Mouse (Mus musculus) stomach, embryonic 16.5 days (tissue): Measurements from ENCODE around the gene Fam160b1. TPM values are rescaled to one million over a fixed set of nuclear protein-coding genes. Genes with fewer than 3 reads are reported as not detected.

ENCODE experiments used
- ATAC-seq: fragments of 200-750 bp; cut with Nextera tagmentation; 2 replicates; pipeline ENCODE4 v1.8.0; 2017; ENCODE audit warnings: moderate number of reproducible peaks, moderate TSS enrichment; ENCODE audit not compliant: insufficient read depth, low FRiP score
- H3K27ac ChIP-seq: fragments of 300-500 bp; sonication (generic); 2 replicates; pipeline ENCODE4 v1.5.1; 2014; ENCODE audit warnings: low read length
- H3K27me3 ChIP-seq: fragments of 300-500 bp; sonication (generic); 2 replicates; pipeline ENCODE4 v1.6.1; 2014; ENCODE audit warnings: low read length, control low read depth, mixed read lengths; ENCODE audit not compliant: control insufficient read depth, insufficient read depth
- H3K36me3 ChIP-seq: fragments of 300-500 bp; sonication (generic); 2 replicates; pipeline ENCODE4 v1.6.1; 2014; ENCODE audit warnings: low read length; ENCODE audit not compliant: control insufficient read depth, insufficient read depth
- H3K4me1 ChIP-seq: fragments of 300-500 bp; sonication (generic); 2 replicates; pipeline ENCODE4 v1.6.1; 2014; ENCODE audit warnings: low read length, control low read depth, mixed read lengths; ENCODE audit not compliant: control insufficient read depth, insufficient read depth
- H3K4me2 ChIP-seq: fragments of 300-500 bp; sonication (generic); 2 replicates; pipeline ENCODE4 v1.6.1; 2014; ENCODE audit warnings: low read depth, low read length, mixed read lengths
- H3K4me3 ChIP-seq: fragments of 300-500 bp; sonication (generic); replicated peaks from 2 replicates; pipeline ENCODE4 v1.5.1; 2014; ENCODE audit warnings: mild to moderate bottlenecking, low read length
- H3K9ac ChIP-seq: fragments of 300-500 bp; sonication (generic); 2 replicates; pipeline ENCODE4 v1.6.1; 2014; ENCODE audit warnings: low read length
- H3K9me3 ChIP-seq: fragments of 300-500 bp; sonication (generic); replicated peaks from 2 replicates; pipeline ENCODE4 v1.6.1; 2016; ENCODE audit warnings: low read length, control low read depth; ENCODE audit not compliant: control insufficient read depth
- WGBS: fragments of 180-500 bp; shearing (Covaris S2); extraction: QIAGEN DNeasy Blood & Tissue Kit; methylation state at CpG from one replicate; pipeline ENCODE4 v1.1.7; 2014; 5-methylcytosine and 5-hydroxymethylcytosine counted together
- polyA plus RNA-seq: library from polyadenylated mRNA; unstranded; fragments of >200 nt; fragmentation: Nextera tagmentation; extraction: Ambion mirVana; gene quantifications from 2 replicates; pipeline ENCODE4 v1.2.1, GENCODE M21; 2015

The Fam160b1 gene
- polyA plus RNA-seq, 1 experiment from 2014 or later: 11.6 TPM

DNA sequence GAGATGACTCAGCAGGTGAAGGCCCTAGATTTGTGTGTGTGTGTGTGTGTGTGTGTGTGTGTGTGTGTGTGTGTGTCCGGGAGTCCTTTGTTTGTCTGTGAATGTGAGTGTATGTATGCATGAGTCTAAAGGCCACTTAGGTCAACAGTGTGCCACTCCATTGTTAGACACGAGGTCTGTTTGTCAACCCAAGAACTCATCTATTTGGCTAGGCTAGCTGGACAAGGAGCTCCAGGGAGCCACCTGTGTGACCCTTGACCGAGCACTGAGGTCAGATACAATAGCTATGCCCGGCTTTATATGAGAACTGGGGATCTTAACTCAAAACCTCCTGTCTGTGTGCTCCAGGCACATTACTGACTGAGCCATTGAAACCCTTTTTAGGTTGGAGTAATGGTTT lies 38.0 kb upstream of the Fam160b1 start:
- Histone ChIP-seq H3K36me3 (no peaks in the 10 kb centered on the region), H3K9me3 (no peaks in the 10 kb centered on the region), H3K4me2 (no peak overlapping the region), H3K27ac (no peak overlapping the region), H3K9ac (no peak overlapping the region), H3K27me3 (no peaks in the 10 kb centered on the region; the same call in 1 of the 2 replicates), H3K4me1 (no peaks in the 10 kb centered on the region), H3K4me3 (no peak overlapping the region)
- 66% methylated on average over 4 of the region's 4 CpGs for WGBS
- ATAC-seq: no peak

DNA sequence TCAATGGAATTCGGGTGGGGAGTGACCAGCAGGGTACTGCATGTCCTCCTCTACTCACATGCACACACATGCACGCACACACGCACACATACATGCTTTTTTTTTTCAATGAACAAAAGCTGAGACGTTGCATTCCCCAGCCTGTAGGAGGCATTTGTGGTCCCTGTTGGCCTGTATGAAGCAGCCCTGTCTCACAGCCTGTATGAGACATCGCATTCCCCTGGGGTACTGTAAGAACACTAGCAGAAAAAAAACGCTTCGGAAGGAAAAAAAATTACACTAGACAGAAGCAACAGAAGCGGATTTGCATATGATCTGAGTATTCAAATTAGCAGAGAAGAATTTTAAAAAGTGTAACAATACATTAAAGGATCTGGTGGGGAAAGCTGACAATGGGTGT lies 37.4 kb upstream of the Fam160b1 start:
- ATAC-seq: no peak

DNA sequence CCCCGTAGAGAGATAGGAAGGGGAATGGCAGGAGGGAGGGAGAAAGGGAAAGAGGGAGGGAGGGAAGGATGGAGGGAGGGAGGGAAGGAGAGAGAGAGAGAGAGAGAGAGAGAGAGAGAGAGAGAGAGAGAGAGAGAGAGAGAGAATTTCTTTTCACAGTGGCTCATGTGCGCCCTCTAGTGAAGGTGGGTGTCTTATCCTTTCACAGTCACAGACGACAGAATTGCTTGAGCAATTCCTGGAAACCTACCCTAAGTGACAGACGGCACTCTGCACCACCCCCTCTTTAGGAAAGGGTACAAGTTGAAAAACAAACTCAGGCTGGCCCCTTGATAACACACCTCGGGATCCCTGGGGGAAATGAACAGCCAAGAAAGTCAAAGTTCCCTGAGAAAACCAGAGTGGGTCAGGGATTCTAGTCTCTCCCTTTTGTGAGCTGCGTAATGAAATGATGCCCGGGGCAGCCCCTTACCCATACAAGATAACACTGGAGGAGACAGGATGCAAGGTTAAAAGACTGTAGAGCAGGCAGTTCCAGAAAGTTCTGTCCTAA lies 34.7 kb upstream of the Fam160b1 start:
- H3K36me3 ChIP-seq: no peaks in the 10 kb centered on the region
- WGBS: 24% methylated on average over 7 of the region's 7 CpGs
- ATAC-seq: no peak
- H3K4me1 ChIP-seq: no peaks in the 10 kb centered on the region
- H3K9ac ChIP-seq: no peak overlapping the region
- no peak overlapping the region for H3K27ac ChIP-seq
- H3K9me3 ChIP-seq: no peaks in the 10 kb centered on the region
- no peaks in the 10 kb centered on the region; the same call in 1 of the 2 replicates for H3K27me3 ChIP-seq
- H3K4me2 ChIP-seq: no peak overlapping the region
- no peak overlapping the region for H3K4me3 ChIP-seq

More for the DNA sequence above, 37.4 kb upstream of the Fam160b1 start:
- WGBS: 79% methylated on average over 8 of the region's 8 CpGs
- Histone ChIP-seq H3K9me3 (no peaks in the 10 kb centered on the region), H3K4me2 (no peak overlapping the region), H3K36me3 (no peaks in the 10 kb centered on the region), H3K4me3 (no peak overlapping the region), H3K27ac (no peak overlapping the region), H3K27me3 (no peaks in the 10 kb centered on the region; the same call in 1 of the 2 replicates), H3K9ac (no peak overlapping the region), H3K4me1 (no peaks in the 10 kb centered on the region)

DNA sequence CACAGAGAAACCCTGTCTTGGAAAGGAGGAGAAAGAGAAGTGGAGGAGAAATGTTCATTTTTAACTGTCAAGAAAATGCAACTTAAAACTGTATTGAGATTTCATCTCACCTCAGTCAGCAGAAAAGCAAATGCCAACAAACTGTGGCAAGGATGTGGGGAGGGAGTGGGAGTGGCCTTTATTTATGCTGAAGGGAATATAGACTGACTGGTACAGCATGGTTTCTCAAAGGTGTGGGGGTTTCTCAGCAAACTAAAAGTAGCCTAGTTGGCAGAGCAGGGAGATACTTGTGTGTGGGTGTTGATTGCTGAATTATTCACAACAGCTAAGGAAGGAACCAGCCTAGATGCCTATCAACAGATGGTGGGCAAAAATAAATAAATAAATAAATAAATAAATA lies 32.8 kb upstream of the Fam160b1 start:
- H3K4me3 ChIP-seq: no peak overlapping the region
- no peaks in the 10 kb centered on the region; the same call in 1 of the 2 replicates for H3K27me3 ChIP-seq
- H3K9ac ChIP-seq: no peak overlapping the region
- H3K9me3 ChIP-seq: no peaks in the 10 kb centered on the region
- H3K4me2 ChIP-seq: no peak overlapping the region
- H3K36me3 ChIP-seq: no peaks in the 10 kb centered on the region
- no peak for ATAC-seq
- no peaks in the 10 kb centered on the region for H3K4me1 ChIP-seq
- no peak overlapping the region for H3K27ac ChIP-seq

DNA sequence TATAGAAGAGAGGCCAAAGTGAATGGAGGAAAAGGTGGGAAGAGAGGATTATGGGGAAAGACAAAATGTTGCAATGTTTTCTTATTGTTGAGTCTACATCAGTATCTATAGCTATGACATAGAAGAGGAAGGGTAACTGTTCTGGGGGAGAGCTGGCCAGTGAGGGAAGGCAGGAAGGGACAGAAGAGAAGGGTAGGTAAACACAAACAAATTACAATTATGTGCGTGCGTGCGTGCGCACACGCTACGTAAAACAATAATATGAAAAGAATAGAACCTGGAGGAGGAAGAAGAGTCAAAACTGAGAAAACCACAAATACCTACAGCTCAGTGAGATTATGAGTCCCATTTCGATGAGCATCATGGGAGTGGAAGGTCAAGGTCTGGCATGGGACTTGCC lies 32.2 kb upstream of the Fam160b1 start:
- H3K9ac ChIP-seq: no peak overlapping the region
- no peak for ATAC-seq
- WGBS: 92% methylated on average over 7 of the region's 7 CpGs

DNA sequence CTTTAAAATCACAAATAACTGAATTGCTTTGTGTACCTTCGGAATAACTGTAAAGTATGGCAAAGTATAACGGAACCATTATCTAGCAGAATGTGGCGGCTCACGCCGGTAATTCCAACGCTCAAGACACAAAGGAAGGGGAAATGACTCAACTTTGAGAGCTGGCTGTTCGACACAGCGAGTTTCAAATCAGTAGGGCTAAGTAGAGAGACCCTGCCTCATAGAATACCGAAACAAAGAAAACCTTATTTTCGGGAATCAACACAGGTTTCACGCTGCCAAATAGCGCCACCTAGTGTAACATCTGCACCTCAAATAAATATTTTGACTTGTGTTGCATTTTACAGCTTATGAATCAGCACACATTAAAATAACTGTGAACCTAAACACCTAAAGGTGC lies 31.7 kb upstream of the Fam160b1 start:
- no peaks in the 10 kb centered on the region; the same call in 1 of the 2 replicates for H3K27me3 ChIP-seq
- no peaks in the 10 kb centered on the region for H3K36me3 ChIP-seq
- no peak overlapping the region for H3K4me3 ChIP-seq
- WGBS: 62% methylated on average over 12 of the region's 12 CpGs
- no peak overlapping the region for H3K4me2 ChIP-seq
- no peaks in the 10 kb centered on the region for H3K4me1 ChIP-seq
- H3K9me3 ChIP-seq: no peaks in the 10 kb centered on the region
- ATAC-seq: no peak
- no peak overlapping the region for H3K9ac ChIP-seq
- no peak overlapping the region for H3K27ac ChIP-seq

More for the DNA sequence above, 32.2 kb upstream of the Fam160b1 start:
- Histone ChIP-seq H3K27ac (no peak overlapping the region), H3K9me3 (no peaks in the 10 kb centered on the region), H3K36me3 (no peaks in the 10 kb centered on the region), H3K4me2 (no peak overlapping the region), H3K4me3 (no peak overlapping the region), H3K4me1 (no peaks in the 10 kb centered on the region), H3K27me3 (no peaks in the 10 kb centered on the region; the same call in 1 of the 2 replicates)

DNA sequence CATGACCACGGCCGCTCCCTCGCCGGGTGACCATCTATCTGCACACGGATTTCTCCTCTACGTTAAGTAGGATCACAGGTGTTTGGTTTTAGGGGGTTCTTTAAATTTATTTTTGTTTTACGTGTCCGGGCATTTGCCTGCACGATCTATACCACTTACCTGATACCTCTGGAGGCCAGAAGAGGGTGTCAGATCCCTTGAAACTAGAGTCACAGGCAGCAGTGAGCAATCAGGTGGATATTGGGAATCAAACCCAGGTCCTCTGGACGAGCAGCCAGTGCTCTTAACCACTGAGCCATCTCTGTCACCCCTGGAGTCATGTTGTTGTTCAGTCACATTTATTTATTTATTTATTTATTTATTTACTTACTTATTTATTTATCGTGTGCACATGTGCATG lies 30.2 kb upstream of the Fam160b1 start:
- H3K9me3 ChIP-seq: no peaks in the 10 kb centered on the region
- H3K27me3 ChIP-seq: no peaks in the 10 kb centered on the region; the same call in 1 of the 2 replicates
- no peak overlapping the region for H3K4me2 ChIP-seq
- H3K9ac ChIP-seq: no peak overlapping the region
- ATAC-seq: no peak
- H3K4me1 ChIP-seq: no peaks in the 10 kb centered on the region
- H3K4me3 ChIP-seq: no peak overlapping the region
- no peaks in the 10 kb centered on the region for H3K36me3 ChIP-seq
- H3K27ac ChIP-seq: no peak overlapping the region
- 73% methylated on average over 11 of the region's 11 CpGs for WGBS

DNA sequence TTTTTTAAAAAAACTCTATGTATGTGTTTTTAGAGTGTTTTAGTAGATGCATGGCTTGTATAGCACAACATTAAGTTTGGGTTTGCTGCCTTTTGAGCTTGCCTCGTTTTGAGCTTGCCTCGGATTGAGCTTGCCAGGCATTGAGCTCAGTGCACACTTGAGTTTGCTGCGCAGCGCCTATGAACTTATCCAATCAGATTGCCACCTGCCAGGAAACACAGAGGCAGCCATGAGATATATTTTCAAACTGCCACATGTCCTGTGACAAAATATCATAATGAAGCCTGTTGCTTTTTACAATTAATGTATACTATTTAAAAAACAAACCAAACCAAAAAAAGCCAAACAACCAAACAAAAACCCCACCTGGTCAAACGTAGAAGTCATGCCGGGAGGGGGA lies 29.2 kb upstream of the Fam160b1 start:
- Histone ChIP-seq H3K9me3 (no peaks in the 10 kb centered on the region), H3K27me3 (no peaks in the 10 kb centered on the region), H3K27ac (no peak overlapping the region), H3K4me3 (no peak overlapping the region), H3K4me1 (no peaks in the 10 kb centered on the region), H3K4me2 (no peak overlapping the region), H3K9ac (no peak overlapping the region), H3K36me3 (no peaks in the 10 kb centered on the region)
- ATAC-seq: no peak
- WGBS: 74% methylated on average over 6 of the region's 6 CpGs

DNA sequence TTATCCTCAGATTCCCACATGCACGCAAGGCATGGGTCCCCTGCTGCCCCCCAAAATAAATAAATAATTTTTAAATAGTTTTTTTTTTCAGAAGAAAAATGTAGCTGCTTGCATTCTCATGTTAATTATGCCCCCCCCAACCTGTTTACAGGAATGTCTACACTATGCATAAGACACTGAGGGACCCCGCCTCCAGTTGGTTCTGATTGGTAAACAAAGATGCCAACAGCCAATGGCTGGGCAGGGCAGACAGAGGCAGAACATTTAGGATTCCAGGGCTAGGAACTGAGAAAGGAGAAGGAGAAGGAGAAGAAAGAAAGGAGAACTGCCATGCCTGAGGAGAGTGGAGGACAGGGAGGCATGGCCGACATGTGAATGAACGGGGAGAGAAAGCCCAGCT lies 27.1 kb upstream of the Fam160b1 start:
- Histone ChIP-seq H3K4me1 (no peaks in the 10 kb centered on the region), H3K9ac (no peak overlapping the region), H3K4me2 (no peak overlapping the region), H3K4me3 (no peak overlapping the region), H3K9me3 (no peaks in the 10 kb centered on the region), H3K27me3 (no peaks in the 10 kb centered on the region), H3K27ac (no peak overlapping the region), H3K36me3 (no peaks in the 10 kb centered on the region)
- WGBS: 90% methylated on average over 4 of the region's 4 CpGs
- no peak for ATAC-seq
